Mouse (Mus musculus) 3134 (cell line): ENCODE measurements around the gene Psrc1.

ENCODE experiments used
- DNase-seq: peaks from one replicate; pipeline ENCODE4 v3.0.0-alpha.2; 2011; ENCODE audit warnings: low spot score; ENCODE audit not compliant: insufficient read length; ENCODE audit errors: extremely low read depth

Gene Psrc1

DNA sequence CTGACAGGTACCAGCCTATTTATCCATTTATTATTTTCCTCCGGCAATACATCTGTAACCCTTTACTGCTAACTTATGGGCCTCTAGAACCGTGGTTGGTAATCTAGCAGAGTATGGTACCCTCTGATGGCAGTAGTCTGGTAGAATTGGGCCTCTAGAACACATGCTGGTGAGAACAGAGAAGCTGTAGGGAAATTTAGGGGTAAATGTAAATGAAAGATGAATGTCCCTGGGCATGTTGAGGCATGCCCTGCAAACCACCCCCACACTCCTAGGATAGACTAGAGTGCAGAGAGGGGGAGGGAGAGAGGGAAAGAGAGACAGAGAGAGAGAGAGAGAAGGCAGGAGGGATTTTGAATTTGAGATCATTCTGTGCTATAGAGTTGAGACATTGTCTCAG, 786 bp downstream of the Psrc1 start:
- no peak for DNase-seq

DNA sequence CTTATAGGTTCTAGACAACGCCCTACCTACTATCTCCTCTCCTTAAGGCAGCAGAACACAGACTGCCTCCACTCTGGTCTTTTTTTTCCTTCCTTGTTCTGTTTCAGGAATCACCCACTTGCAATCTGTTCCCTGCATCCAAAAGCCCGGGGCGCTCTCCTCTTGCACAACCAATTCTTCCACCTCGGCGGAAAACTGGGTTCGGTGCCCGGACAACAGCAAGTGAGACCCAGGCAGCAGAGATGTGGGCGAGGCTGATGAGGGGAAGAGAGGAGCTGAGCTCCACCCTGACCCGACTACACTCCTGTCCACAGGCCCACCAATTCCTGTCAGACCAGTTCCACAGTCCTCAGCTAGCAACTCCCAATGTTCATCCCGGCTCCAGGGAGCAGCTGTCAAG, 2.5 kb downstream of the Psrc1 start:
- no peak for DNase-seq

DNA sequence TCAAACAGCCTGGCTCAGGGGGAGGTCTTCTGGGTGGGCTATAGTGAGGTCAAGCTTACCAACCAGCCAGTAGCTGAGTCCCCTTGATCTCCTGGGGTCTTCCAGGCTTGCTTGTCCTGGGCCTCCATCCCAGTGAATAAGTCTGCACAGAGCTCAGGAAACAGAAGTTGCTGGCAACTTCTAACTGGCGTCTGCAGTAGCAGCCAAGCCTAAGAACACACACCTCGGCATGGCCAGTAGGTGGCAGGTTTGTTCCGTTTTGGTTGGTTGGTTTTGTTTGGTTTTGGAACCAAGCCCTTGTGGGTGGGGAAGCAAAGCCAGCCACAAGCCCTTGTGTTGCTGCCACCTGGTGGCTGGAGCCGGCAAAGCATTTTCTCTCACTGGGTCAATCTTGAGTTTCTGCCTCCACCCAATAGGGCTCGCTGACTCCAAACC, 5.5 kb downstream of the Psrc1 start:
- peak; percentile 76 for DNase-seq

DNA sequence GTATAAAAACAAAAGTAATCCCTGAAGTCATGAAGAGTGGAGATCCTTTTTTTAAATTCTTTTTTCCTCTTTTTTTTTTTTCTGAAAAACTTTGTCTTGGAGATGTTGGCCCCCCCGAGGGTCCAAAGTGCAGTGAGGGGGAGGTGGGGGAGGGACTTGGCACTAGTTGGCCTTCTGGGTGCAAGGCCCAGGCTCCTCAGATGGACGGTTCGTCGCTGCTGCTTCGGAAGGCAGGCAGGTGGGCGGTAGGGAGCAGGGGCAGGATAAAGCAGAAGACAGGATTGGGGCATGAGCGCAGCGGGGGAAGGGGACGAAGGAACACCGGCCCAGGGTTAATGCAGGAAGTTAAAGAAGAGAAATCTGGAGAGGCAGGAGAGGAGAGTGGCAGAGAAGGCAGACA, 8.7 kb downstream of the Psrc1 start:
- no peak for DNase-seq

DNA sequence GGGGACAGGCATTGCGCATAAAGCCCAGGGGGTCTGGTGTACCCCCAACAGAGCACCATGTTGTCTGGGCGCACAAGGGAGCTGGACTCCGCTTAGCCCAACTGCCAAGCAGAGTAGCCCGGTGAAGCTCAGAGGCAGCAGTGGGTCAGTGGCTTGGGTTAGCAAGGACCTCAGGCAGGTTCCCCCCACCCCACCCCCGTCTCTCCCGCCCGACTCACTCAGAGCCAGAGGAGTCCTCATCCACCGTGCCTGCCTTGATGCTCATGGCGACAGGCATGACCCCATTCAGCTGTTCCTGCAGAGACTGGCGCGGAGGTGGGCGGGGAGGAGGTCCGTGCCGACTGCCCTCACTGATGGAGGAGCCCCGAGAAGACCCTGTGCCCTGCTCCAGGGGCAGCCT, 9.2 kb downstream of the Psrc1 start:
- DNase-seq: no peak

DNA sequence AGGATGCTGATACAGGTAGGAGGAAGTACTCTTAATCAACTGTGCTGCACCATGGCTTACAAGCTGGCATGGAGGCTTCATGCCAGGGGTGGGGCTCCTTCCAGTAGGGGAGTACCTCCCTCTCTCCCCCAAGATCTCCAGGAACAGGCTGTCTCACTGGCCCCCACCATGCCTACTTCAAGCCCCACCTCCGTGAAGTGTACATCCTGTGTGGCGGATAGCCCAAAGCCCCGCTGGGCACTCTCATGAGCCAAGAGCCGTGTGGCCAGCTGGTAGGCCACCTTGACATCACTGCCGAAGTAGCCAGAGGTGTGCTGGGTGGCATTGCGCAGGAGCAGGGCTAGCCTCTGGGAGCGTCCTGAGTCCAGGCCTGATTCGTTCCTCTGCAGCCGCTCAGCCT, 14.6 kb downstream of the Psrc1 start:
- no peak for DNase-seq

DNA sequence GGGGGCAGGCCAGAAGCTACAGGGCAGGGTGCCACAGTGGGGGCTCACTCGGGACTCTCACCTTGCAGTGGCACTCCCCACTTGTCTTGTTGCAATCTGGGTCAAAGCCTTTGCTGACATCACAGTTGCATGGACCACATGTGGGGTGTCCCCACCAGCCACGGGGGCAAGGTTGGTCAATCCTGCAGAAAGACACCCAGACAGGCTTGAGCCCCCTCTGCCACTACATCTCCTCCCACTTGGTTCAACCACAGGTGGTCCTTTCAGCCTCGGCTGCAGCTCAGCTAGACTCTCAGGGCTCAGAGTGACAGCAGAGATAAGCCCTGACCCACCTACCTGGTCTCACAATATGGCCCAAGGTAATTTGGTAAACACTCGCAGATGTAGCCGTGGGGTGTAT, 16.8 kb downstream of the Psrc1 start:
- DNase-seq: no peak

DNA sequence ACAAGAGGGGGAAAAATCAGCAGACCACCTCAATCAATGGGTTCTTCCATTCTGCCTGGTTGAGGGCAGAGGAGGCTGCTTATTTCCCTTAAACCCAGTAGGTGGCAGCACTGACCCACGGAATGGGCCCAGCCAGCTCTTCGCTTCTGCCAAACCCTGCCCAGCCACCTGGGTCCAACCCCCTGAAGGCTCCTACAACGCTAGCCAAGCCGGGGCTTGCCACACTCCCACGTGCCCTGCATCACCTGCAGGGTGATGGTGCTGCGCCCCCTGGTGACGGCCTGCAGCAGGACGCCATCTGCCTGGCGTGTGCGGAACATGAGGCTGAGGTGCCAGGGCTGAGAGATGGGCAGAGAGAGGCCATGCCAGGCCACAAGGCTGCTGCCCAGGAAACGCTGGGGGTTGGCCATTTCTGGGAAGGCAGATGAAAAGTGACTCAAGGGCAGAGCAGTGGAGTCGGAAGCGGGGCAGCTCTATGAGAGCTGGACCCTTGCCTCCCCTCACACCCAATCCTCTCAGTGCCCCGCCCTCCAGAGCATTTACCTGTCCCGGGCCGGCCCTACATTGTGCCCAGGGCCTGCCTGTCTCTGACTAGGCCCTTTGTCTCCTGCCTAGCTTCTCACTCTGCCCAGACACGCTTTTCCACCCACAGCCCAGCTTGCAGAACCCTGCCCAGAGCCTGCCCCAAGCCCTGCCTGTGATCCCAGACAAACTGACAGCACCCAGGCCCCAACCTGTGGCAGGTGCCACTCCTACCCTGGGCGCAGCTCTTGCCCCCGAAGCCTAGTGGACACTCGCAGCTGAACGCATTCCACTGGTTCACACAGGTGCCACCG, 18.3 kb downstream of the Psrc1 start:
- peak; percentile 93 for DNase-seq

DNA sequence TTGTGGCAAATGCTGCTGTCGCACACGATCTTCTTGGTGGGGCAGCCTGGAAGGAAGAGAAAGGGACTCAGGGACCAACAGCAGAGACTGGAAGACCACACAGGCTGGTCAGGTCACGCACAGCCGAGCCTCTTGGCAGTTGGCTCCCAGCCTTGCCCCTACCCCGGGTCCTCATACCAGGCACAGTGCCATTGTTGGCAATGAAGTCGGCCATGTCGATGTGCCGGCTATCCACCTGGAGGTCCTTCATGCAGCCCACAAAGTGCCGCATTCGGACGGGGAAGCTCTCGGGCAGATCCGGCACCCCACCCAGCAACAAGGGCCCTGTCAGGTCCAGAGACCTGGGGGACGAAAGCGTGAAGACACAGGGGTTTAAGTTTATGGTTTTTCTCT, 18.9 kb downstream of the Psrc1 start:
- DNase-seq: no peak

DNA sequence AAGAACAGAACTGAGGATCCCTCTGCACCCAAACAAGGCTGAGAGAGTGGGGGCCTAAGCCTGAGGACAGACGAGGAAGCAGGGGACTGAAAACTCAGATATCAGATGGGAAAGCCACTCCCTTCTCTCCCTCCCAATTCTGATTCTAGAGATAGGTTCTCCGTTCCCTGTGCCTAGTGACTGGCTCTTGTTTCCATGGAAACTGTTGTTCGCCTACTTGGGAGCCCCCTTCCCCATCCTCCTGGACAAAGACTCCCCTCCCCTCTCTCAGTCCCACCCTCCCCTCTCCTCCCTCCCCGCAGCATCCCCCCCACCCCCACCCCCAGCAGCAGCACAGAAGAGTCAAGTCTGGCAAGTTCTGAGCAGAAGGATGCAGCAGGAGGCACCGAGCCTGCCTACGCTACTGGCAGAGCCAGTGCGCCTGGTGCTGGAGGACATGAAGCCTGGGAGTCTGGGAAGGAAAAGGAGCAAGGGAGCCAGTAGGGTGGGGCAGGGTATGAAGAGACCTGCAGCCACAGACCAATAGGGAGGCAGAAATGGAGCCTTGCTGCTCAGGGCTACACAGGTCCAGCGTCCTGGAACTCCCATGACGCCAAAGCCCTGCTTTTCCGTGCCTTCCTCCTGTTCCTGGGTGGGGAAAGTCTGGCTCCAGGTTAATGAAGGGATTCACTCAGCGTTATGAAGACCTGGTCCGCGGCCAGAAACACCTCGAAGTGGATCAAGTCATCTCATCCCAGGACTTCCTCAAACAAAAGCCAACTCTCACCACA, 22.1 kb downstream of the Psrc1 start:
- no peak for DNase-seq

DNA sequence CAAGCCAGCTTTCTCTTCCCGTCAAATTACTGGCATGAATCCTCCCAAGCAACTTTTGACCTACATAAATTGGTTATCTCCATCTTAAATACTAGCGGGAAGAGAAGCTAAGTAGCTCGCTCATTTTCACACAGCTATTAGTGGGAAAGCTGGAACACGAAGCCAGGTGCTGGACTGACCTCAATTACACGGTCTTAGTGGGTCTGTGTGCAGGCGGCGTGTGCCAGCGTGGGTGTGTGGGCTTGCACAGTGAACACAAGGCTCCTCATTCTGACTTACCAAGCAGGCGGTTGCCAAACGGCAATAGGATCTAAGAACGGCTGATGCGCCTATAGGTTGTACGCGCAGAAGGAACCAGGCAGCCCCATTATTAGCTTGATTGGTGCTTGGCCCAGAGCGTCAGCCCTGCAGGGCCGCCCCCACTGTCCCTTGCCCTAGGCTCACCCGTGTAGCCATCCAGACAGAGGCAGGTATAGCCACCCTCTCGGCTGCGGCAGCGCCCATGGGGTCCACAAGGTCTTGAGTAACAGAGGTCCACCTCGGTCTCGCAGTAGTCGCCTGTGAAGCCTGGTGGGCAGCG, 22.8 kb downstream of the Psrc1 start:
- DNase-seq: no peak

DNA sequence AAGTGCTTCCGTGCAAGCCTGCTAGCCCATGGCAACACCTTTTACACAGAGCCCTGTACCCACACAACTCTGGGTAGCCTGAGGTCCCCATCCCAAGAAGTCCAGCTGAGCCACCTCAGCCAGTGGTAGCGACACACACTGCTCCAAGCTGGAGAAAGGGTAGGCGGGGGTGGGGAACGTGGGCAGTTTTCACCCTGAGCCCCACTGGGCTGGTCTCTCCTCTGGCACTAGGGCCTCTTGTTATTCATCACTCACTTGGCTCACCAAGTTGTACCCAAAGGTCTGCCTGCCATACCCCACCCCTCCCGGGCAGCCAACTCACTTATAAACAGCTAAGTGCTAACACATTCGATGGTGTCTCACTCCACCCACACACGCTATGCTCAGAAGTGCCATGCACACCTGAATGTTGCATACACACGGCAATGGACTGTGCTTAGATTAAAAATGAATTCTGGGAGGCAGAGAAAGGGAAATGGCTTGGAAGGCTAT, 24.9 kb downstream of the Psrc1 start:
- DNase-seq: no peak

DNA sequence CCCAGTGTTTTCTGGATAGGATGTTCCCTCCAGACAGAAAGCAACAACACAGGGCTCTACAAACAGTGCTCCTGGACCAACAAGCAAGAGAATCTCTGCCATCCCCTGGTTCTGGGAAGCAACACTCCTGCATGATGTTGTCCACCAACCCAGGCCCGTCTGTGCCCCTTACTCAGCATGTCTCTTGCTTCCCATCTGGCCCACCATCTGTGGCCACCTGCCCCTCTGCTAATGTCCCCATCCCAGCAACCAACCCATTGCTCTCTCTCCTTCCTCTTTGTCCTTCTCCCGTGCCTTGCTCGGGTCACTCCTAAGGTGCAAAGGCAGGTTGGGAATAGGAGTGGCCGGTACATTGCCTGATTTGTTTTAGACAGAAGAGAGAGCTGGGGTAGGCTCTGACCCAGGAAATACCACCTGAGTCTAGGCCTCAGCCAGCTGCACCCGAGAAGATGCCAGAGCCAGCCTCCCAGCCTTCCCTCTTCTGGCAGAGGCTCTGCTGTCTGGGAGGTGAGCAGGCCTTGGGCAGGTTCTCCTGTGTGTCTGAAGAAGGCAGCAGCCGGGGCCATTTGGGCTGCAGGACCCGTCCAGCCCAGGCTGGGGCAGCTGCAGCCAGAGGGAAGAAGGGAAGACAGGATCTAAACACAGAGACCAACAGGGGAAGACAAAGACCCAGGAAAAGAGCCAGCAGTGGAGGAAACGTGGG, 26.2 kb downstream of the Psrc1 start:
- DNase-seq: no peak

DNA sequence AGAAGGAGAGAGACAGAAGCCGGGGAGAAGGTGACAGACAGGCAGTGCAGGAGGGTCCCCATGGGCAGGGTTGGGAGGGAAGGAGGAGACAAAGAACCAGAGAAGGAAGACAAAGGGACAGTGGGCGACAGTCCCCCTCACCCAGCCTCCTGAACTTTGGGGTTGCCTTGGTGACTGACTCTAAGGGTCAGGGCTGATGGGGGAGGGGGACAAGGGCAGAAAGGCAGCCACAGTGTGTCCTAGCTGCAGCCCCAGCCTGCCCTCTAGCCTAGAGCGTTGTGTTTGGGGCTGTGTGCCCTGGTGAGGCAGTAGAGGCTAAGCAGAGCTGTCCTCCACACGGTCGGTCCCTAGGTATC, 26.7 kb downstream of the Psrc1 start:
- no peak for DNase-seq

DNA sequence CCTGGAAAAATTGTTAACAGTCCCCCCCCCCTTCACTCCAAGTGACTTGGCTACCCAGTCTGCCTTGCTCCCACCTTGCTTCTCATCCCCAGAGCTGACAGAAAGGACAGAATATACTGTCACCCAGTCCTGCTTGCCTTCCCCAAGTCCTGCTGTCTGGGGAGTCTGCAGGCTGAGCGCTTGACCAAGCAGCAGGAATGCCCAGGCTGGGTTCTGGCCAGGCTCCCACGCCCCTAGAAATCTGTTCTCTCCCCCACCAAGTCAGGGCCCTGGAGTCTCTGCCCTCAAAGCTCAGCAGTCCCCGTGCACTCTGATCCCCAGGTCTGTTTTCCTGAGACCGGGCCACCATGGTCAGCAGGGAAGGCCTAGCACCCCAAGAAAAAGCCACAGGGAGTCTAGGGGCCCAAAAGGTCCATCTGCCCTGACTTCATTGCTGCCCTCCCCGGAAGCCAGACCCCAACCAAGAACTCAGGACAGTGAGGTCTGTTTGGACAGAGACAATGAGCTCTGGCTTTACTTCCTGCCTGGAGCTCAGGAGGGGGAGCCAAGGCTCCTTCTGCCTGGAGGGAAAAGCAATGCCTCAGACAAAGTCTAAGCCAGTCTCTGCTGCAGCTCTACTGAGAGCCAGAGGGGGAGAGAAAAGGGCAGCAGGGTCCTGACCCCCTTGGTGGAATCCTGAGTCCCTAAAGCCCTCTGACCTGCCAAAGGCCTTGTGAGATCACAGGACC, 27.6 kb downstream of the Psrc1 start:
- no peak for DNase-seq

DNA sequence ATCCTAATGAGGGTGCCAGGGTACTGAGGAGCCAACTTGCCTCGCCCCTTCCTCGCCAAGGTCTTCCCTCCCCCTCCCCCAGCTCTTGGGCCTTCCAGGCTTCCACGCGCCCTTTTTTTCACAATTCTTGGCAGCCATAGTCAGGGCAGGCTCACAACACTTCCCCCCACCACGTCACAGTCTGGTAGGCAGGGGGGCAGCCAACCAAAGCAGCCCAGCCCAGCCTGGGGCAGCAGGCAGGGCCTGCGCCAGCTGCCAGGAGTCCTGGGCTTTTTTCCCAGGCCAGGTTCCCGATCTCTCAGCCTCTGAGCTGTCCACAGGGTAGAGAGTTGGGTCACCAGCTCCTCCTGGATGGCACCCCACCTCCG, 28.1 kb downstream of the Psrc1 start:
- DNase-seq: no peak

DNA sequence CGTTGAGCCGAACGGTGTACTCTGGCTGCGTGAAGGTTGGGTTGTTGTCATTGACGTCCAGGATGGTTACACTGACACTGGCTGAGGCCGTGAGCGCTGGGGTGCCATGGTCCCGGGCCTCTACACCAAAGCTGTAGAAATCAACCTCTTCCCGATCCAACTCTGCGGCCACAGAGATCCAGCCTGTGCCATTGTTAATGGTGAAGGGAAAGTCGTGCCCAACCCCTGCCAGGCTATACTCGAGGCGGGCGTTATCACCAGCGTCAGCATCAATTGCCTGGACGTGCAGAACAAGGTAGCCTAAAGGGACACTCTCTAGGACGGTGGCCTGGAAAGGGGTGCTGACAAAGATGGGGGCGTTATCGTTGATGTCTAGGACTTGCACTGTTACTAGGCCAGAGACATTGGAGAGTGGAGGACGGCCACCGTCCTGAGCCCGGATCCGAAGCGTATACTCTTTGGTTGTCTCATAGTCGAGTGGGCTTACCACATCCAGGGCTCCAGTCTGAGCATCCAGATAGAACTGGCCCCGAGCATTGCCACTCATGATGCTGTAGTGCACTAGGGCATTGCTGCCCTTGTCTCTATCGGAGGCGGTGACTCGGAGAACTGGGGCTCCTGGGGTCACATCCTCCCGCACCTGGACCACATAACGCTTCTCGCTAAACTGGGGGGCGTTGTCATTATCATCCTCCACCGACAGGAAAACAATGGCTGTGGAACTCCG, 30.2 kb downstream of the Psrc1 start:
- DNase-seq: no peak

DNA sequence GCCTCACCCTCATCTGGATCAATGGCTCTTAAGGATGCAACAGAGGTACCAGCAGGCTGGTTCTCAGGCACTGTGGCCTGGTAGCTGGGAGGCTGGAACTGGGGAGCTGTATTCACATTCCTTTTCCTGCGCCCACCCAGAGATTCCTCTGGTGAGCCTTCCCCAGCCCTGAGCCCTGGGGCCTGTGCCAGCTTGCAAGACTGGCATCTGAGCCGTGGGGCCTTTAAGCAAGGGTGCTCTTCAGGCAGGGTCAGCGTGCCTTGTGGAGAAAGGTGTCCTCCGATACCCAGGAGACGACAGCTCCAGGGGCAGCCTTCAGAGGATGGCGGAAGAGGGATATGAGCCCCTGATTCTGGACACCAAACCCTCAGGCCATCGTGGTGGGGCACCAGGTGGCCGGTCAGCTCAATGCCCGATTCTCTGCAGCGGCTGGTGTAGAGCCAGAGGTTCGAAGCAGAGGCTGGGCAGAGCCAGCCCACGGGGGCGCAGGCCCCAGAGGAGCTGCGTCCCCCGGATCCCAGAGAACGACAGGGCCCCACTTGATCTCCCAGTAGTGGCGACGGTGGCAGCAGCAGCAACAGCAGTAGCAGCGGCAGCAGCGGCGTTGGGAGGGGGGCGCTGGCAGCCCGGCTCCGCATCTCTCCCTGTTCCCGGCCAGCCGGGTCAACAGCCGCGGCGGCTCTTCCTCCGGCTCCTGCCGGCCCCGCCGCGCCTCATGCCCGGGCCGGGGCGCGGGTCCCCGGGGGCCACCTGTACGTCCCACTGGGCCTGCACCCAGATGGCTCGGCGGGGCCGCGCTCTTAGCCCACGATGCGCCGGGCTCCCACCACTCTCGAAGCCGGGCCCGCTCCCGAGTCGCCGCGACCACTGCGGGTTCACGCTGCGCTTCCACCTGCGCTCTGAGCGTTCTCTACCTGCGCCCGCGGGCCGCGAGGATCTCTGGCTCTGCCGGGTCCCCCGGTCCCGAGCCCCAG, 31.5 kb downstream of the Psrc1 start, which contains the start of gene Celsr2:
Celsr2 (minus strand) TSS at position 696 of the 974 bp plus-strand sequence.
- no peak for DNase-seq

DNA sequence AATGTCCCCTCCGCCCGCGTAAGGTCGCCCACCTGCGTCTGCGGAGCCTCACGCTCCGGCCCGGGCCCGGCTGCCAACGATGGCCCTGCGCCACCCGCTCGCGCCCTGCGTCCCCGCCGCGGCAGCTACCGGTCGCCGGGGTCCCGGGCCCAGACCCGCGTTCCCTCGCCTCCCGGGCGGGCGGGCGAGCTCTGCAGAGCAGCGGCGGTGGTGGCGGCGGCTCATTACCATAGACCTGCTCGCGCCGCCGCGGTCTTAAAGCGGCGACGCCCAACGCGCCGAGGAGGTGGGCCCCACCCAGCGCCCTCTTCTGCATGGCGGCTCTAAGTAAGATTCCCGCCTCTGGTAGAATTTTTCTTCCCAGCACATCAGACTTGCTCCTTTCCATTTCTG, 32.2 kb downstream of the Psrc1 start:
- DNase-seq: no peak
